ENCODE assay signal across 12 mouse cellular contexts in the genomic region with DNA sequence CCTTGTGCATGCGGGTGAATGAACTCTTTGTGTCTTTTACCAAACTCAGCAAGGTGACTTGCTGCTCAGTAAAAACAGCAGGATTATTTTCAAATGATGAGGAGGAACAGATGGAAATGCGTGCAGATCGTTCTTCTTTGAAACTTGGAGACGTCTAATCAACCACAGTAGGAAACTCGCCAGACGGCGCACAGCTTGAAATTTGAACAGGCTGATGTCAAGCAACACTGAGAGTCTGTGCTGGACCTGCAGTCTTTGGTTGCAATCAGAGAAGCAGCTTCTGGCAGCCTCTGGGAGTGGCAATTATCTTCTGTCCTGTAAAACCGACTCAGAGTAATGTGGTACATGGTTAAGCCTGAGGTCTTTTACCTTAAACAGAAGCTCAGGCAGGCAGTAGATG. TPM values are rescaled to one million over a fixed set of nuclear protein-coding genes. Genes with fewer than 3 reads are reported as not detected.
DNase-seq lines count a peak whose midpoint lies in the region; ATAC-seq lines count a peak whose summit lies in the region.
"Had no signal": no experiment of that assay in that cellular context is flagged by ENCODE, and none has a peak within 500 bp of the region (broad histone marks: within the 10 kb centered on the region; RNA-seq: fewer than 3 reads in every experiment).

No protein-coding gene starts in this region.

- ATAC-seq in embryonic facial prominence, embryonic 13.5 days (ENCODE audit: insufficient number of reproducible peaks, insufficient read depth, low FRiP score, low TSS enrichment, low read depth), result no peak
- ATAC-seq in megakaryocyte-erythroid progenitor cell, adult 5-6 weeks (replicated peaks; ENCODE audit: low FRiP score, low TSS enrichment, poor library complexity, severe bottlenecking), result no peak
- ATAC-seq: lung, postnatal 0 days had no signal

- H3K4me3 ChIP-seq in embryonic facial prominence, embryonic 13.5 days, result no peak overlapping the region

- peaks cover 18% of the 10 kb centered on the region for H3K4me1 ChIP-seq in embryonic facial prominence, embryonic 13.5 days

- DNase-seq in embryo, embryonic 10 days (ENCODE audit: low spot score), result peak; percentile 34
- DNase-seq in embryo, embryonic 9.5 days (ENCODE audit: extremely low spot score), result no peak
- peak; percentile 18 for DNase-seq in Muller cell, postnatal 12 days (ENCODE audit: inconsistent ontology term)
- peak; percentile 44 to 58 for DNase-seq in layer of hippocampus, adult 8-10 months (ENCODE audit: low spot score in 2 of 2)
- DNase-seq in ovary, postnatal 14 days (ENCODE audit: low spot score), result no peak
- DNase-seq in gastrocnemius, adult 18-20 months (ENCODE audit: low spot score), result no peak
- DNase-seq: B cell, adult 2 months; gastrocnemius, postnatal 10 days; heart, postnatal 4 days had no signal

- no peak overlapping the region for H3K4me2 ChIP-seq in embryonic facial prominence, embryonic 13.5 days

- peak overlapping the region; percentile 69 for H3K27ac ChIP-seq in embryonic facial prominence, embryonic 13.5 days

- H3K27me3 ChIP-seq in embryonic facial prominence, embryonic 13.5 days, result no peaks in the 10 kb centered on the region

- 3% methylated on average over 8 of the region's 8 CpGs for WGBS in embryonic facial prominence, embryonic 13.5 days

- no peaks in the 10 kb centered on the region for H3K36me3 ChIP-seq in embryonic facial prominence, embryonic 13.5 days

- no peak overlapping the region for H3K9ac ChIP-seq in embryonic facial prominence, embryonic 13.5 days

- no peaks in the 10 kb centered on the region for H3K9me3 ChIP-seq in embryonic facial prominence, embryonic 13.5 days

RNA-seq across cellular contexts. Expression of a gene that starts 2.2 kb away (rescaled TPM):
- polyA plus RNA-seq in embryonic facial prominence, embryonic 13.5 days (2015; fragmentation: Nextera tagmentation; extraction: Ambion mirVana), result 0.69 and 0.98 TPM in 2 replicates
- total RNA-seq in layer of hippocampus, adult 8-10 months (2022), result 1 to 10 TPM; 2.2 to 5.2 (median 3.7) TPM
- under 1 TPM in 1 of 2 experiments, not detected in 1; 0.40 TPM for total RNA-seq in gastrocnemius, adult 18-20 months (2021)
- total RNA-seq in megakaryocyte-erythroid progenitor cell, adult 5-6 weeks (2014; fragmentation: Nextera tagmentation), result not detected in 2 replicates
- total RNA-seq in megakaryocyte-erythroid progenitor cell, adult 5-6 weeks (2017), result not detected in 2 replicates
- total RNA-seq: heart, postnatal 4 days had no signal
- polyA plus RNA-seq: lung, postnatal 0 days had no signal

RNA-seq across cellular contexts. Expression of a gene that starts 34.5 kb away (rescaled TPM):
- polyA plus RNA-seq in embryonic facial prominence, embryonic 13.5 days (2015; fragmentation: Nextera tagmentation; extraction: Ambion mirVana), result 31.8 and 34.0 TPM in 2 replicates
- 1 to 10 TPM in 1 of 4 experiments, under 1 TPM in 3; 0.71 to 1.1 (median 0.86) TPM for total RNA-seq in layer of hippocampus, adult 8-10 months (2022)
- total RNA-seq in gastrocnemius, adult 18-20 months (2021), result under 1 TPM in 1 of 2 experiments, not detected in 1; 0.05 TPM
- total RNA-seq in megakaryocyte-erythroid progenitor cell, adult 5-6 weeks (2014; fragmentation: Nextera tagmentation), result 121 and 141 TPM in 2 replicates
- total RNA-seq in megakaryocyte-erythroid progenitor cell, adult 5-6 weeks (2017), result 92.5 and 121 TPM in 2 replicates

RNA-seq across cellular contexts. Expression of a gene that starts 59.3 kb away (rescaled TPM):
- 50.9 and 56.8 TPM in 2 replicates for polyA plus RNA-seq in embryonic facial prominence, embryonic 13.5 days (2015; fragmentation: Nextera tagmentation; extraction: Ambion mirVana)
- 10 to 100 TPM; 91.0 to 95.9 (median 94.9) TPM for total RNA-seq in layer of hippocampus, adult 8-10 months (2022)
- total RNA-seq in gastrocnemius, adult 18-20 months (2021), result 100 to 1,000 TPM; 201 to 213 TPM
- total RNA-seq in megakaryocyte-erythroid progenitor cell, adult 5-6 weeks (2014; fragmentation: Nextera tagmentation), result 19.3 and 20.2 TPM in 2 replicates
- 7.8 and 8.6 TPM in 2 replicates for total RNA-seq in megakaryocyte-erythroid progenitor cell, adult 5-6 weeks (2017)

Comparison
In these comparisons a context has a peak if more than half of its experiments do, and no peak if none do; other contexts are left out.
1. DNase-seq: peak in embryo, embryonic 10 days (single experiment), Muller cell, postnatal 12 days (single experiment) and layer of hippocampus, adult 8-10 months (2 of 2); none in embryo, embryonic 9.5 days (single experiment), ovary, postnatal 14 days (single experiment) and gastrocnemius, adult 18-20 months (single experiment).
2. RNA of a gene that starts 34.5 kb away (total RNA-seq): 92.5 to 141 TPM in megakaryocyte-erythroid progenitor cell, adult 5-6 weeks; 0.71 to 1.1 TPM in layer of hippocampus, adult 8-10 months and 0.05 TPM in gastrocnemius, adult 18-20 months; every median in the first group is over 10 times any median in the second.
3. RNA of a gene that starts 59.3 kb away (total RNA-seq): 201 to 213 TPM in gastrocnemius, adult 18-20 months and 91.0 to 95.9 TPM in layer of hippocampus, adult 8-10 months; 7.8 to 20.2 TPM in megakaryocyte-erythroid progenitor cell, adult 5-6 weeks; every median in the first group is over 4 times any median in the second.